Mouse (Mus musculus): ENCODE results near the gene Ssx2ip. TPM values are rescaled to one million over a fixed set of nuclear protein-coding genes. Genes with fewer than 3 reads are reported as not detected.

Gene Ssx2ip
- polyA plus RNA-seq, 1 experiment from 2014 or later, result 18.9 TPM

GRCm38 (mm10) chr3:146407086-146407721, 2.8 kb downstream of the Ssx2ip start:
- DNase-seq (peak; percentile 3), ATAC-seq (ENCODE audit: low FRiP score, low TSS enrichment) (no peak)
- Histone ChIP-seq H3K4me3 (replicated peaks; ENCODE audit: low read depth, low read length) (no peak overlapping the region), H3K4me2 (ENCODE audit: low read length) (peak overlapping the region; percentile 81), H3K4me1 (ENCODE audit: control insufficient read depth, insufficient read depth, low read length) (peaks cover 25% of the 10 kb centered on the region), H3K9me3 (ENCODE audit: control insufficient read depth, low read length) (no peaks in the 10 kb centered on the region), H3K27me3 (ENCODE audit: control insufficient read depth, insufficient read depth, low read length) (no peaks in the 10 kb centered on the region), H3K27ac (replicated peaks; ENCODE audit: low read depth, low read length) (no peak overlapping the region), H3K36me3 (ENCODE audit: control insufficient read depth, insufficient read depth, low read length) (no peaks in the 10 kb centered on the region), H3K9ac (replicated peaks; ENCODE audit: low read length) (no peak overlapping the region)
- 61% methylated on average over 16 of the region's 16 CpGs for WGBS

- H3K27me3 ChIP-seq (ENCODE audit: control insufficient read depth, insufficient read depth, low read length), result no peaks in the 10 kb centered on the region
- no peak overlapping the region for H3K4me2 ChIP-seq (ENCODE audit: low read length)
- WGBS, result 91% methylated on average over 7 of the region's 7 CpGs
- H3K9ac ChIP-seq (replicated peaks; ENCODE audit: low read length), result no peak overlapping the region
- no peaks in the 10 kb centered on the region for H3K9me3 ChIP-seq (ENCODE audit: control insufficient read depth, low read length)
- ATAC-seq (ENCODE audit: low FRiP score, low TSS enrichment), result no peak
- DNase-seq, result no peak
- H3K4me1 ChIP-seq (ENCODE audit: control insufficient read depth, insufficient read depth, low read length), result peaks cover 22% of the 10 kb centered on the region
- no peak overlapping the region for H3K27ac ChIP-seq (replicated peaks; ENCODE audit: low read depth, low read length)
- no peak overlapping the region for H3K4me3 ChIP-seq (replicated peaks; ENCODE audit: low read depth, low read length)
- H3K36me3 ChIP-seq (ENCODE audit: control insufficient read depth, insufficient read depth, low read length), result peaks cover 3% of the 10 kb centered on the region; the same call in 1 of the 2 replicates
Observed at GRCm38 (mm10) chr3:146410114-146410513, 5.7 kb downstream of the Ssx2ip start.

DNA sequence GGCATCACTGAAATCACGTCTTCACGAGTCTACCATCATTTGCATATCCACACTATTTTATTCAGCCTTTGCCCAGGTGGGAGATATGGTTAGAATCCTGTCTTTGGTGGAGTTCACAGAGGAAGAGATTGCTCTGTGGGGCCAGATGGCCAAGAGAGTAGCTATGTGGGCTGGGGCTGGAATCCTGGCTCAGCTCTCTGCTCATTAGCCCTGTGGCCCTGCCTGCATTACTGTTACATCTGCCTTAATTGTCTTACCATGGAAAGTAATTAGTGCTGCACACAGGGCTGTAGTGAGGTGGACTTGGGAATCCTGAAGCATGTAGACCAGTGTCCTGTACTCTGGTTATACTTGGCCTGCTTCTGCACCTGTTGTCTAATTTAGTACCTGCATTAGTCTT, 7.6 kb downstream of the Ssx2ip start:
- H3K4me3 ChIP-seq (replicated peaks; ENCODE audit: low read depth, low read length), result no peak overlapping the region
- no peaks in the 10 kb centered on the region for H3K9me3 ChIP-seq (ENCODE audit: control insufficient read depth, low read length)
- no peak for ATAC-seq (ENCODE audit: low FRiP score, low TSS enrichment)
- no peak overlapping the region for H3K9ac ChIP-seq (replicated peaks; ENCODE audit: low read length)
- no peaks in the 10 kb centered on the region for H3K27me3 ChIP-seq (ENCODE audit: control insufficient read depth, insufficient read depth, low read length)
- DNase-seq, result no peak
- peaks cover 3% of the 10 kb centered on the region; the same call in 1 of the 2 replicates for H3K36me3 ChIP-seq (ENCODE audit: control insufficient read depth, insufficient read depth, low read length)
- peaks cover 5% of the 10 kb centered on the region for H3K4me1 ChIP-seq (ENCODE audit: control insufficient read depth, insufficient read depth, low read length)
- no peak overlapping the region for H3K4me2 ChIP-seq (ENCODE audit: low read length)
- no peak overlapping the region for H3K27ac ChIP-seq (replicated peaks; ENCODE audit: low read depth, low read length)
- WGBS, result 86% methylated on average over 2 of the region's 2 CpGs

DNA sequence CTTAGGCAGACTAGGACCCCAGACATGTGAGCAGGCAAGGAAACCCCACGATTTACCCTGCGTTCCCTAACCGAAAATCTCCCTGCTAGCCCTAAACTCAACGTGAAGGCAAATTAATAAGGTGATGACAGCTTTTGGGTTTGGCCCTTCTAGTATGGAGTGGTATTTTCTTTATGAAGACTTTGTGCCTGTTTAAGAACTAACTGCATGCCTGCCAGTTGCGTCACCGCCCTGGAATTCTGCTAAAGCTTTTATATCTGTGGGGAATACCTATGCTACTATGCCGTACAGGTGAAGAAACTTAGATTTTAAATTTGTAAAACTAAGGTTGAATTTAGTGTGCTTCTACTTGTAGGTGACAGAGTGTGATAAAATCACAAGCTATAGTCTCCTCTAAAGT, 8.0 kb downstream of the Ssx2ip start:
- Histone ChIP-seq H3K4me2 (ENCODE audit: low read length) (no peak overlapping the region), H3K4me3 (replicated peaks; ENCODE audit: low read depth, low read length) (no peak overlapping the region), H3K36me3 (ENCODE audit: control insufficient read depth, insufficient read depth, low read length) (peaks cover 3% of the 10 kb centered on the region), H3K9me3 (ENCODE audit: control insufficient read depth, low read length) (no peaks in the 10 kb centered on the region), H3K4me1 (ENCODE audit: control insufficient read depth, insufficient read depth, low read length) (no peaks in the 10 kb centered on the region; the same call in 1 of the 2 replicates), H3K9ac (replicated peaks; ENCODE audit: low read length) (no peak overlapping the region), H3K27me3 (ENCODE audit: control insufficient read depth, insufficient read depth, low read length) (no peaks in the 10 kb centered on the region), H3K27ac (replicated peaks; ENCODE audit: low read depth, low read length) (no peak overlapping the region)
- DNase-seq, result no peak
- WGBS, result 97% methylated on average over 7 of the region's 7 CpGs
- no peak for ATAC-seq (ENCODE audit: low FRiP score, low TSS enrichment)

DNA sequence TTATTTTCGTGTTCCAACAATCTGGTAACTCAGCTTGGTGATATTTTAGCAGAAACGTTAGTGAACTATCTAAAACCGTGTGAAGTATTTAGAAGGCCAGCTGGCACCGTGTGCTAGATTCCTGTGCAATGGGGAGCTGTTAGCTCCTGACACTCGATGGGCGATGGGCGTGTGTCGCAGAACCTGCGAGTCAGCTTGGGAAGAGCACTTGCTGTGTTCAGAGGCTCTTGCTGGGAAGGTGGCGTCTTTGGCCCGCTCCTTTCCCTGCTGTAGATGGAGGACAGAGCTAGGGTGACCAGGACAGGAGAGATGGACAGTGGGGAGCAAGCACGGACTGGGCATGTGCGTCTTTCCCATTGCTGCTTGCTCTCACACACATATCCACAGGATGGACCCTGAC, 8.6 kb downstream of the Ssx2ip start:
- 95% methylated on average over 13 of the region's 13 CpGs for WGBS
- no peaks in the 10 kb centered on the region for H3K27me3 ChIP-seq (ENCODE audit: control insufficient read depth, insufficient read depth, low read length)
- H3K27ac ChIP-seq (replicated peaks; ENCODE audit: low read depth, low read length), result no peak overlapping the region
- DNase-seq (no peak), ATAC-seq (ENCODE audit: low FRiP score, low TSS enrichment) (no peak)
- no peak overlapping the region for H3K4me2 ChIP-seq (ENCODE audit: low read length)
- H3K9me3 ChIP-seq (ENCODE audit: control insufficient read depth, low read length), result no peaks in the 10 kb centered on the region
- peaks cover 5% of the 10 kb centered on the region for H3K36me3 ChIP-seq (ENCODE audit: control insufficient read depth, insufficient read depth, low read length)
- H3K4me3 ChIP-seq (replicated peaks; ENCODE audit: low read depth, low read length), result no peak overlapping the region
- H3K9ac ChIP-seq (replicated peaks; ENCODE audit: low read length), result no peak overlapping the region
- H3K4me1 ChIP-seq (ENCODE audit: control insufficient read depth, insufficient read depth, low read length), result no peaks in the 10 kb centered on the region

DNA sequence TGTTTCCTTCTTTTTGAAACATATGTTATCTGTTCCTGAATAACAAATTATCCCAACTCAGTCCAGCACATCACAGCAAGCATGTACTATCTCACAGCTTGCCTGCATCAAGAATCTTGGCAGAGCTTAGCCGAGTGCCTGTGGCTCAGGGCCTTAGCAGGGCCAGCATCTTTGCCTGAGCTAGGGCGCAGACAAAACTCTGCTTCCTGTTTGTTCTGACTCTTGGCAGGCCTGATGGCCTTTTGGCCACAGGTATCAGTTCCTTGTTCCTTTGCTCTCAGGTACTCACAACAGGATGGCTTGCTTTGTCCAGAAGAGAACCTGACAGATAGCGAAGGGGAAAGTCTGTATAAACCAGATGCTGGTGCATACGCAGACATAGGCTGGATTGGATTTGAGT, 9.6 kb downstream of the Ssx2ip start:
- no peak for DNase-seq
- Histone ChIP-seq H3K27ac (replicated peaks; ENCODE audit: low read depth, low read length) (no peak overlapping the region), H3K4me1 (ENCODE audit: control insufficient read depth, insufficient read depth, low read length) (no peaks in the 10 kb centered on the region), H3K36me3 (ENCODE audit: control insufficient read depth, insufficient read depth, low read length) (peaks cover 13% of the 10 kb centered on the region), H3K4me3 (replicated peaks; ENCODE audit: low read depth, low read length) (no peak overlapping the region), H3K9ac (replicated peaks; ENCODE audit: low read length) (no peak overlapping the region), H3K9me3 (ENCODE audit: control insufficient read depth, low read length) (no peaks in the 10 kb centered on the region), H3K27me3 (ENCODE audit: control insufficient read depth, insufficient read depth, low read length) (no peaks in the 10 kb centered on the region), H3K4me2 (ENCODE audit: low read length) (no peak overlapping the region)
- WGBS, result 93% methylated on average over 4 of the region's 4 CpGs
- no peak for ATAC-seq (ENCODE audit: low FRiP score, low TSS enrichment)

- H3K4me2 ChIP-seq (ENCODE audit: low read length), result no peak overlapping the region
- H3K4me1 ChIP-seq (ENCODE audit: control insufficient read depth, insufficient read depth, low read length), result no peaks in the 10 kb centered on the region
- H3K9ac ChIP-seq (replicated peaks; ENCODE audit: low read length), result no peak overlapping the region
- H3K27ac ChIP-seq (replicated peaks; ENCODE audit: low read depth, low read length), result no peak overlapping the region
- no peaks in the 10 kb centered on the region for H3K27me3 ChIP-seq (ENCODE audit: control insufficient read depth, insufficient read depth, low read length)
- H3K36me3 ChIP-seq (ENCODE audit: control insufficient read depth, insufficient read depth, low read length), result peaks cover 19% of the 10 kb centered on the region
- DNase-seq (no peak), ATAC-seq (ENCODE audit: low FRiP score, low TSS enrichment) (no peak)
- 93% methylated on average over 12 of the region's 12 CpGs for WGBS
- no peaks in the 10 kb centered on the region for H3K9me3 ChIP-seq (ENCODE audit: control insufficient read depth, low read length)
- no peak overlapping the region for H3K4me3 ChIP-seq (replicated peaks; ENCODE audit: low read depth, low read length)
Observed at GRCm38 (mm10) chr3:146414555-146414954, 10.1 kb downstream of the Ssx2ip start.

- H3K4me1 ChIP-seq (ENCODE audit: control insufficient read depth, insufficient read depth, low read length), result no peaks in the 10 kb centered on the region
- no peak for DNase-seq
- H3K27ac ChIP-seq (replicated peaks; ENCODE audit: low read depth, low read length), result no peak overlapping the region
Observed at GRCm38 (mm10) chr3:146417873-146418272, 13.4 kb downstream of the Ssx2ip start.

GRCm38 (mm10) chr3:146418901-146419300, 14.5 kb downstream of the Ssx2ip start:
- Histone ChIP-seq H3K4me3 (replicated peaks; ENCODE audit: low read depth, low read length) (no peak overlapping the region), H3K27me3 (ENCODE audit: control insufficient read depth, insufficient read depth, low read length) (no peaks in the 10 kb centered on the region), H3K9ac (replicated peaks; ENCODE audit: low read length) (no peak overlapping the region), H3K4me1 (ENCODE audit: control insufficient read depth, insufficient read depth, low read length) (no peaks in the 10 kb centered on the region), H3K4me2 (ENCODE audit: low read length) (no peak overlapping the region), H3K27ac (replicated peaks; ENCODE audit: low read depth, low read length) (no peak overlapping the region), H3K36me3 (ENCODE audit: control insufficient read depth, insufficient read depth, low read length) (peaks cover 53% of the 10 kb centered on the region), H3K9me3 (ENCODE audit: control insufficient read depth, low read length) (no peaks in the 10 kb centered on the region)
- ATAC-seq (ENCODE audit: low FRiP score, low TSS enrichment) (no peak), DNase-seq (no peak)
- WGBS, result 95% methylated on average over 7 of the region's 7 CpGs

More at GRCm38 (mm10) chr3:146417873-146418272, 13.4 kb downstream of the Ssx2ip start:
- peaks cover 44% of the 10 kb centered on the region for H3K36me3 ChIP-seq (ENCODE audit: control insufficient read depth, insufficient read depth, low read length)
- H3K4me2 ChIP-seq (ENCODE audit: low read length), result no peak overlapping the region
- H3K9ac ChIP-seq (replicated peaks; ENCODE audit: low read length), result no peak overlapping the region
- 97% methylated on average over 8 of the region's 8 CpGs for WGBS
- no peaks in the 10 kb centered on the region for H3K27me3 ChIP-seq (ENCODE audit: control insufficient read depth, insufficient read depth, low read length)
- ATAC-seq (ENCODE audit: low FRiP score, low TSS enrichment), result no peak
- H3K4me3 ChIP-seq (replicated peaks; ENCODE audit: low read depth, low read length), result no peak overlapping the region
- H3K9me3 ChIP-seq (ENCODE audit: control insufficient read depth, low read length), result no peaks in the 10 kb centered on the region
